Mouse (Mus musculus): ENCODE data around the gene Kifc1. TPM values are rescaled to one million over a fixed set of nuclear protein-coding genes. Genes with fewer than 3 reads are reported as not detected.
A peak's percentile ranks its signal among the peaks of the same experiment; 100 is the strongest.

The Kifc1 gene
- polyA plus RNA-seq, 1 experiment, result 2.2 TPM

GRCm38 (mm10) chr17:33931159-33931866 is 40.9 kb upstream of the Kifc1 start:
- H3K4me1 ChIP-seq (ENCODE audit: control insufficient read depth, insufficient read depth, low read length), result peaks cover 5% of the 10 kb centered on the region; the same call in 1 of the 2 replicates
- H3K27ac ChIP-seq (ENCODE audit: insufficient read depth, low read length), result no peak overlapping the region
- TF ChIP-seq POLR2A (IDR thresholded peaks at IDR 0.05; ENCODE audit: borderline replicate concordance, insufficient read depth, low read length) (no peak), CTCF (IDR thresholded peaks at IDR 0.05; ENCODE audit: borderline replicate concordance, insufficient read depth, low read depth, low read length) (no peak)
- 41% methylated on average over 18 of the region's 18 CpGs for WGBS
- no peaks in the 10 kb centered on the region for H3K27me3 ChIP-seq (ENCODE audit: control insufficient read depth, insufficient read depth, low read length)
- peak overlapping the region; percentile 94 for H3K4me3 ChIP-seq (replicated peaks; ENCODE audit: insufficient read depth, low read depth, low read length)
- DNase-seq, result no peak

- under 1% methylated on average over 45 of the region's 45 CpGs for WGBS
- H3K4me1 ChIP-seq (ENCODE audit: control insufficient read depth, insufficient read depth, low read length), result peaks cover 5% of the 10 kb centered on the region; the same call in 1 of the 2 replicates
- peak overlapping the region; percentile 94 for H3K4me3 ChIP-seq (replicated peaks; ENCODE audit: insufficient read depth, low read depth, low read length)
- no peak for TF ChIP-seq CTCF (IDR thresholded peaks at IDR 0.05; ENCODE audit: borderline replicate concordance, insufficient read depth, low read depth, low read length)
- TF ChIP-seq POLR2A (IDR thresholded peaks at IDR 0.05; ENCODE audit: borderline replicate concordance, insufficient read depth, low read length), result no peak
- DNase-seq, result peak; percentile 70 to 73
- no peaks in the 10 kb centered on the region for H3K27me3 ChIP-seq (ENCODE audit: control insufficient read depth, insufficient read depth, low read length)
- H3K27ac ChIP-seq (ENCODE audit: insufficient read depth, low read length), result peak overlapping the region; percentile 84
Observed at GRCm38 (mm10) chr17:33930280-33931158, 40.1 kb upstream of the Kifc1 start.

GRCm38 (mm10) chr17:33929371-33930279 is 39.2 kb upstream of the Kifc1 start, which contains the start of gene Rgl2:
Gene Rgl2 (plus strand): TSS chr17:33929543.
- H3K27ac ChIP-seq (ENCODE audit: insufficient read depth, low read length), result peak within 1 kb of the TSS; percentile 99
- peak; percentile 19; the same call in 1 of the 2 replicates for TF ChIP-seq CTCF (IDR thresholded peaks at IDR 0.05; ENCODE audit: borderline replicate concordance, insufficient read depth, low read depth, low read length)
- peak; percentile 76; the same call in 1 of the 2 replicates for TF ChIP-seq POLR2A (IDR thresholded peaks at IDR 0.05; ENCODE audit: borderline replicate concordance, insufficient read depth, low read length)
- WGBS, result under 1% methylated on average over 72 of the region's 80 CpGs
- peaks cover 5% of the 10 kb centered on the region; the same call in 1 of the 2 replicates for H3K4me1 ChIP-seq (ENCODE audit: control insufficient read depth, insufficient read depth, low read length)
- H3K27me3 ChIP-seq (ENCODE audit: control insufficient read depth, insufficient read depth, low read length), result no peaks in the 10 kb centered on the region
- peak within 1 kb of the TSS; percentile 94 for H3K4me3 ChIP-seq (replicated peaks; ENCODE audit: insufficient read depth, low read depth, low read length)
- peak; percentile 94 to 97 for DNase-seq

GRCm38 (mm10) chr17:33928251-33928947 is 37.9 kb upstream of the Kifc1 start:
- WGBS, result 50% methylated on average over 21 of the region's 21 CpGs

GRCm38 (mm10) chr17:33926207-33926932 is 35.9 kb upstream of the Kifc1 start:
- Histone ChIP-seq H3K4me1 (ENCODE audit: control insufficient read depth, insufficient read depth, low read length) (peaks cover 3% of the 10 kb centered on the region; the same call in 1 of the 2 replicates), H3K4me3 (replicated peaks; ENCODE audit: insufficient read depth, low read depth, low read length) (no peak overlapping the region), H3K27me3 (ENCODE audit: control insufficient read depth, insufficient read depth, low read length) (no peaks in the 10 kb centered on the region), H3K27ac (ENCODE audit: insufficient read depth, low read length) (no peak overlapping the region)
- TF ChIP-seq CTCF (IDR thresholded peaks at IDR 0.05; ENCODE audit: borderline replicate concordance, insufficient read depth, low read depth, low read length) (no peak; the same call in 1 of the 2 replicates), POLR2A (IDR thresholded peaks at IDR 0.05; ENCODE audit: borderline replicate concordance, insufficient read depth, low read length) (no peak)
- 71% methylated on average over 17 of the region's 17 CpGs for whole genome bisulfite sequencing
- DNase-seq, result no peak

More at GRCm38 (mm10) chr17:33928251-33928947, 37.9 kb upstream of the Kifc1 start:
- DNase-seq, result peak in 1 of 2 experiments; percentile 10
- Histone ChIP-seq H3K4me3 (replicated peaks; ENCODE audit: insufficient read depth, low read depth, low read length) (peak overlapping the region; percentile 94), H3K27ac (ENCODE audit: insufficient read depth, low read length) (no peak overlapping the region), H3K27me3 (ENCODE audit: control insufficient read depth, insufficient read depth, low read length) (no peaks in the 10 kb centered on the region), H3K4me1 (ENCODE audit: control insufficient read depth, insufficient read depth, low read length) (peaks cover 5% of the 10 kb centered on the region; the same call in 1 of the 2 replicates)
- no peak for TF ChIP-seq CTCF (IDR thresholded peaks at IDR 0.05; ENCODE audit: borderline replicate concordance, insufficient read depth, low read depth, low read length)
- no peak for TF ChIP-seq POLR2A (IDR thresholded peaks at IDR 0.05; ENCODE audit: borderline replicate concordance, insufficient read depth, low read length)

- DNase-seq, result peak in 1 of 2 experiments; percentile 8
- 79% methylated on average over 21 of the region's 21 CpGs for WGBS
- Histone ChIP-seq H3K4me3 (replicated peaks; ENCODE audit: insufficient read depth, low read depth, low read length) (no peak overlapping the region), H3K27me3 (ENCODE audit: control insufficient read depth, insufficient read depth, low read length) (no peaks in the 10 kb centered on the region), H3K4me1 (ENCODE audit: control insufficient read depth, insufficient read depth, low read length) (no peaks in the 10 kb centered on the region), H3K27ac (ENCODE audit: insufficient read depth, low read length) (no peak overlapping the region)
- TF ChIP-seq POLR2A (IDR thresholded peaks at IDR 0.05; ENCODE audit: borderline replicate concordance, insufficient read depth, low read length), result no peak
- no peak for TF ChIP-seq CTCF (IDR thresholded peaks at IDR 0.05; ENCODE audit: borderline replicate concordance, insufficient read depth, low read depth, low read length)
Observed at GRCm38 (mm10) chr17:33925406-33926116, 35.1 kb upstream of the Kifc1 start.

Measured in cerebellum, adult 2 months (tissue).